Mouse (Mus musculus) neural tube, embryonic 12.5 days (tissue): ENCODE data around the gene Tas1r1. TPM values are rescaled to one million over a fixed set of nuclear protein-coding genes. Genes with fewer than 3 reads are reported as not detected.
"Not testable (repeated sequence)": the region's sequence is repeated elsewhere in the genome, so short reads cannot be mapped to it uniquely, and the experiment has no call there.

Source experiments
- ATAC-seq: fragments of 200-750 bp; cut with Nextera tagmentation; 2 replicates; pipeline ENCODE4 v1.8.0; 2017; ENCODE audit warnings: low read depth, mild to moderate bottlenecking, moderate TSS enrichment, moderate library complexity; ENCODE audit not compliant: low FRiP score
- H3K27ac ChIP-seq: fragments of 300-500 bp; sonication (generic); 2 replicates; pipeline ENCODE4 v1.5.1; 2016
- H3K27me3 ChIP-seq: fragments of 300-500 bp; sonication (generic); replicated peaks from 2 replicates; pipeline ENCODE4 v1.6.1; 2016; ENCODE audit warnings: mild to moderate bottlenecking
- H3K36me3 ChIP-seq: fragments of 300-500 bp; sonication (generic); 2 replicates; pipeline ENCODE4 v1.6.1; 2016; ENCODE audit warnings: mild to moderate bottlenecking
- H3K4me1 ChIP-seq: fragments of 300-500 bp; sonication (generic); 2 replicates; pipeline ENCODE4 v1.6.1; 2016
- H3K4me2 ChIP-seq: fragments of 300-500 bp; sonication (generic); replicated peaks from 2 replicates; pipeline ENCODE4 v1.6.1; 2016; ENCODE audit warnings: mild to moderate bottlenecking
- H3K4me3 ChIP-seq: fragments of 300-500 bp; sonication (generic); 2 replicates; pipeline ENCODE4 v1.5.1; 2016
- H3K9ac ChIP-seq: fragments of 300-500 bp; sonication (generic); 2 replicates; pipeline ENCODE4 v1.6.1; 2016; ENCODE audit warnings: mild to moderate bottlenecking
- H3K9me3 ChIP-seq: fragments of 300-500 bp; sonication (generic); 2 replicates; pipeline ENCODE4 v1.6.1; 2016; ENCODE audit warnings: mild to moderate bottlenecking
- WGBS: fragments of 180-500 bp; shearing (Covaris S2); methylation state at CpG from one replicate; pipeline ENCODE4 v1.1.7; 2016; 5-methylcytosine and 5-hydroxymethylcytosine counted together
- polyA plus RNA-seq: library from polyadenylated mRNA; unstranded; fragments of >200 nt; fragmentation: Nextera tagmentation; extraction: Ambion mirVana; gene quantifications from 2 replicates; pipeline ENCODE4 v1.2.1, GENCODE M21; 2016

Tas1r1 gene
- polyA plus RNA-seq, 1 experiment from 2014 or later, result 1.4 TPM

DNA sequence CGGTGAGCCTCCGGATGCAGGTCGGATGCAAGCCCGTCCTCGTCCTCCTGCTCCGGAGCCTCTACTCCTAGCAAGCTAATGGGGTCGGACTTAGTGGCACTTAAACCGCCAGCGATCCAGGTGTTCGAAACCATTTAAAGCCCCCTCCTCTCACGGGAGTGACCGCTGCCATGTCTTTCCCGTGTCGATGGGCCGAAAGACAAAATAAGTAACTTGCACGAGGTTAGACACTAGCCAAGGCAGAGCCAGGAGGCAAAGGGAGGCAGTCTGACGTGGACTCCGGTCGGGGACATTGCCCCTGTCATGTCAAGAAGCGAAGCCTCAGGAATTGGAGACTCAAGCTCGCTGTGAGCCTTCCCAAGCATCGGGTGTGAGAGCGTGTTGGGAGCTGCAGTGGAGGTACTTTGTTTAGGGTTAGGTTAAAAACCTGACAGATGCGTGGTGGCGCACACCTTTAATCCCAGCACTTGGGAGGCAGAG, 1.5 kb upstream of the Tas1r1 start:
- H3K27ac ChIP-seq, result no peak overlapping the region
- no peaks in the 10 kb centered on the region for H3K9me3 ChIP-seq
- H3K4me3 ChIP-seq, result peak overlapping the region; percentile 99
- no peaks in the 10 kb centered on the region for H3K27me3 ChIP-seq
- 5% methylated on average over 25 of the region's 25 CpGs for WGBS
- peak overlapping the region; percentile 92 for H3K9ac ChIP-seq
- peaks cover 12% of the 10 kb centered on the region for H3K4me1 ChIP-seq
- ATAC-seq, result no peak
- H3K36me3 ChIP-seq, result peaks cover 39% of the 10 kb centered on the region
- peak overlapping the region; percentile 96 for H3K4me2 ChIP-seq

DNA sequence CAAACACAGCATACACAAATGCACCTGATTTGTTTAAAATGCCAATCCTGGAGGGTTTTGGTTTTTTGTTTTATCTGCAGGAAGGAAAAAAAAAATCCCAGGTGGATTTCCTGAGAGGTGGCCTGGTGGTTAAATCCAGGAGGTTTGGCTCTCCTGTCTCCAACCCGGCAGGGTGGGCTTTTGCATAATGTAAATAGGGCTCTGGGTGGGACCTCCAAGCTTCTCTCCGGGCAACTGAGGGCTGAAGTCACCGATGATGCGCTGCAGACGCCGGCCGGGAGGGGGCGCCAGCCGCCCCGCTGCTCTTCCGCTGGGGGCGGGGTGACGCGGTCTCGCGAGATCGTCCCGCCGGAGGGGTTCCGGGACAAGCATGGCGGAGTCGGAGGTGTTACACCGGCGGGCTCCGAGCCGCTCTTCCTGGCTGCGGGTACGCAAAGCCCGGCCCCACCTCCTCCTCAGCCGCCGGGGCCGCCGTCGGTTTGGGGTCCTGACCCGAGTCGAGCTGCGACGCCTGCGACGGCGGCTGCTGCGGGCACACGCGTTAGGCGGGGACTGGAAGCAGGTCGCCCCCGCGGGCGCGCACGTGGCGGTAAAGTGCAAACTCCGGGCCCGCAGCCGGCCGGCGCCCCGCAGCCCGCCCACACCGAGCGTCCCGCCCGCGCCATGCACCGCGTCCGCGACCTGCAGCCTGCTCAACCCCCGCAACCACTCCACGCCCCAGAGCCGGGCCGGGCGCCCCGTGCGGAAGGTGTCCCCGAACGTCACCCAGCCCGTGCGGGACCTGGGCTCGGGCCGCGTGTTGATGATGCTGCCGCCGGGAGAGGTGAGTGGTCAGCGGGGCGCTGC, 840 bp upstream of the Tas1r1 start, which contains the start of gene Nol9:
TSS of gene Nol9 (plus strand) at position 337 of the 846 bp plus-strand sequence.
- WGBS, result under 1% methylated on average over 60 of the region's 86 CpGs

DNA sequence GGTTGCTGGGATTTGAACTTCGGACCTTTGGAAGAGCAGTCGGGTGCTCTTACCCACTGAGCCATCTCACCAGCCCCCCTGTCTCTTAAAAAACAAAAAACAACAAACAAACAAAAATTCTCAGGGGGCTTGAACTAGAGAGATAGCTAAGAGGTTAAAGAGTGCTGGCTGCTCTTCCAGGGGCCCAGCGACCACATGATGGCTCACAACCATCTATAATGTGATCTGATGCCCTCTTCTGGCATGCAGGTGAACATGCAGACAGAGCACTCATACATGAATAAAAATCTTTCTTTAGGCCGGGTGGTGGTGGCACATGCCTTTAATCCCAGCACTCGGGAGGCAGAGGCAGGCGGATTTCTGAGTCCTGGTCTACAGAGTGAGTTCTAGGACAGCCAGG, 1.9 kb downstream of the Tas1r1 start:
- WGBS, result 89% methylated on average over 6 of the region's 6 CpGs
- H3K27me3 ChIP-seq, H3K9me3 ChIP-seq, H3K4me3 ChIP-seq, ATAC-seq, H3K4me2 ChIP-seq, H3K36me3 ChIP-seq, H3K9ac ChIP-seq, H3K27ac ChIP-seq: not testable (repeated sequence)
- peaks cover 12% of the 10 kb centered on the region for H3K4me1 ChIP-seq

More for the DNA sequence above, 840 bp upstream of the Tas1r1 start, which contains the start of gene Nol9:
- Histone ChIP-seq H3K9ac (peak within 1 kb of the TSS; percentile 92), H3K4me3 (peak within 1 kb of the TSS; percentile 99), H3K27me3 (no peaks in the 10 kb centered on the region), H3K9me3 (no peaks in the 10 kb centered on the region), H3K4me1 (peaks cover 12% of the 10 kb centered on the region), H3K36me3 (peaks cover 33% of the 10 kb centered on the region), H3K4me2 (peak within 1 kb of the TSS; percentile 96), H3K27ac (no peak within 1 kb of the TSS)
- peak; percentile 87 for ATAC-seq

DNA sequence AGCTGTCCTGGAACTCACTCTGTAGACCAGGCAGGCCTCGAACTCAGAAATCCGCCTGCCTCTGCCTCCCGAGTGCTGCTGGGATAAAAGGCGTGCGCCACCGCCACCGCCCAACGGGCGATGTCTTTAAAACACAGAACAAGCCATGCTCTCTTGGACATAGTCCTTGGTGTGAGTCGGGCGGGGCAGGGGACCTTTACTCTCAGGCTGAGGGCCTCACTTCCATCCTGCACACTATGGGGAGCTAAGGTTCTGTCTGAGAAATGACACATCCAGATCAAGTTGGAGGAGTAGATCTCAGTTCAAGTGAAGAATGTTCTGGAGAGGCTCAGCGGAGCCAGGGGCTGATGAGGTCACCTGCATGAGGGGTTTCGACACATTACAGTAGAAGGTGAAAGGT, 5.4 kb downstream of the Tas1r1 start:
- Histone ChIP-seq H3K27ac (no peak overlapping the region), H3K9me3 (no peaks in the 10 kb centered on the region), H3K4me2 (no peak overlapping the region), H3K36me3 (no peaks in the 10 kb centered on the region), H3K4me1 (peaks cover 17% of the 10 kb centered on the region), H3K27me3 (no peaks in the 10 kb centered on the region), H3K4me3 (no peak overlapping the region), H3K9ac (no peak overlapping the region)
- WGBS, result 92% methylated on average over 13 of the region's 13 CpGs
- ATAC-seq, result no peak

DNA sequence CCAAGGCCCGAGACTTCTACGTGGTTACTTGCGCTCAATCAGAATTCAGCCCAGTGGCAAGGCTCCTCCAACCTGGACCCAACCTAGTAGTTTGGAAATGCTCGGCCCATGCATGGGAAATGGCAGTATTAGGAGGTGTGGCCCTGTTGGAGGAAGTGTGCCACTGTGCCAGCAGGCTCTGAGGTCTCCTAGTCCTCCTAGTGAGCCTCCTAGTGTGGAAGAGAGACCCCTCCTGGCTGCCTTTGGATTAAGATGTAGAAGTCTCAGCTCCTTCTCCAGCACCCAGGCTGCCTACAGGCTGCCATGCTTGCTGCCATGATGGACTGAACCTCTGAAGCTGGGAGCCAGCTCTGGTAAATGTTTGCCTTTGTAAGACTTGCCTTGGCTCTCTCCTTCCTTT, 8.4 kb downstream of the Tas1r1 start:
- no peaks in the 10 kb centered on the region; the same call in 1 of the 2 replicates for H3K36me3 ChIP-seq
- H3K9ac ChIP-seq, result no peak overlapping the region
- 0 out of 2 replicates have a peak overlapping the region, but pooled peaks have one; percentile 1 for H3K4me2 ChIP-seq
- H3K4me1 ChIP-seq, result peaks cover 41% of the 10 kb centered on the region
- H3K27ac ChIP-seq, result no peak overlapping the region
- H3K4me3 ChIP-seq, result no peak overlapping the region
- ATAC-seq, result no peak
- WGBS, result 78% methylated on average over 4 of the region's 4 CpGs
- H3K27me3 ChIP-seq, result no peaks in the 10 kb centered on the region
- H3K9me3 ChIP-seq, result no peaks in the 10 kb centered on the region

DNA sequence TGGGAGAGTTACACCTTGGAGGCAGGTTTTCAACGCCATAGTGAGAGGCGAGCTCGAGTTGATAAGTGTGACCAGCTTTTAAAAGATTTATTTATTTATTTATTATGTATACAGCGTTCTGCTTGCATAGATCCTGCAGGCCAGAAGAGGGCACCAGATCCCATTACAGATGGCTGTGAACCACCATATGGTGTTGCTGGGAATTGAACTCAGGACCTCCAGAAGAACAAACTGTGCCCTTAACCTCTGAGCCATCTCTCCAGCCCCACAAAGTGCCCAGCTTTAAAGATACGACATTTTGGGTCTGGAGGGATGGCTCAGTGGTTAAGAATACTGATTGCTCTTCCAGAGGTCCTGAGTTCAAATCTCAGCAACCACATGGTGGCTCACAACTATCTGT, 9.3 kb downstream of the Tas1r1 start:
- H3K4me3 ChIP-seq, result no peak overlapping the region

DNA sequence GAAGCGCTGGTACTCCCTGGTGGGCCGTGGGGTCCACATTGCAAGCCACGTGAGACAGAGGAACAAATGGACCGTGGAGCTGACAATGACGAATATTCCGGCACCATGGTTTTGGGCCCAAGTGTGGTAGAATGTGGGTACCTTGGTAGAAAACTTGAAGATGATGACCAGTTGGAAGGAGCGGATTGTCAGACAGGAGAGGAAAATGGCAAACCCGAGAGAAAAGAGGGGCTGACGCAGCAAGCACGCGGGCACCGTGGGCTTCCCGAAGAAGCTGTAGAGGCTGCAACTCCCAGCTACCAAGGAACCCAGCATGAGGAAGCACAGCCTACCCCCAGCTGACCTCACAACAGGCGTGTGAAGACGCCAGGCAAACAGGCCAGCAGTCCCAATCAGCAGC, 9.9 kb downstream of the Tas1r1 start:
- H3K4me1 ChIP-seq, result peaks cover 46% of the 10 kb centered on the region

More for the DNA sequence above, 9.3 kb downstream of the Tas1r1 start:
- H3K4me2 ChIP-seq, result peak overlapping the region; percentile 93
- 50% methylated on average over 5 of the region's 5 CpGs for WGBS
- H3K36me3 ChIP-seq, result peaks cover 7% of the 10 kb centered on the region; the same call in 1 of the 2 replicates
- H3K9ac ChIP-seq, result no peak overlapping the region
- no peak overlapping the region for H3K27ac ChIP-seq
- H3K9me3 ChIP-seq, result no peaks in the 10 kb centered on the region
- peaks cover 46% of the 10 kb centered on the region for H3K4me1 ChIP-seq
- no peak for ATAC-seq
- no peaks in the 10 kb centered on the region for H3K27me3 ChIP-seq

DNA sequence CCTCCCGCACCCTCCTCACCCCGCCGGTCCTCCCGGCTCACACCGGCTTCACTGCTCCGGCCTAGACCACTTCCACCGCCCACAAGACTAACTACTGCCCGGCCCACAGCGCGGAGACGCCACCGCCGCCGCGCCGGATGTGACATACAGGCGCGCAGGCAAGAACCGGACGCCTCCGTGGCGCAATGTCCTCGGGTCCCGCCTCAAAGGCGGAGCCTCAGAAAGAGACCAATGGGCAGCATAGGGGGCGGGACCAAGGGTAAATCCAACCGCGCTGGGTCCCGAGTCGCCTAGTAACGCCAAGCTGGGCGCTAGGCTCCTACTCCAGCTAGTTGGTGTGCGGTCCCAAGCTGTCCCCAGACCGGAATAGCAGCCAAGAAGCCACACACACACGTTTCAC, 10.8 kb downstream of the Tas1r1 start, which contains the start of gene Zbtb48:
TSS of gene Zbtb48 (minus strand) at position 148 of the 400 bp plus-strand sequence.
- peak within 1 kb of the TSS; percentile 93 for H3K4me2 ChIP-seq
- peak within 1 kb of the TSS; percentile 81 for H3K9ac ChIP-seq
- H3K36me3 ChIP-seq, result peaks cover 20% of the 10 kb centered on the region
- H3K4me3 ChIP-seq, result peak within 1 kb of the TSS; percentile 83
- peak; percentile 97 for ATAC-seq
- no peak within 1 kb of the TSS for H3K27ac ChIP-seq
- no peaks in the 10 kb centered on the region for H3K9me3 ChIP-seq
- H3K27me3 ChIP-seq, result no peaks in the 10 kb centered on the region
- WGBS, result under 1% methylated on average over 35 of the region's 35 CpGs
- peaks cover 46% of the 10 kb centered on the region for H3K4me1 ChIP-seq

More for the DNA sequence above, 9.9 kb downstream of the Tas1r1 start:
- 66% methylated on average over 15 of the region's 15 CpGs for WGBS
- Histone ChIP-seq H3K9me3 (no peaks in the 10 kb centered on the region), H3K27me3 (no peaks in the 10 kb centered on the region), H3K4me3 (peak overlapping the region; percentile 83; the same call in 1 of the 2 replicates), H3K27ac (no peak overlapping the region), H3K9ac (peak overlapping the region; percentile 81; the same call in 1 of the 2 replicates), H3K4me2 (peak overlapping the region; percentile 93), H3K36me3 (peaks cover 10% of the 10 kb centered on the region)
- ATAC-seq, result no peak

DNA sequence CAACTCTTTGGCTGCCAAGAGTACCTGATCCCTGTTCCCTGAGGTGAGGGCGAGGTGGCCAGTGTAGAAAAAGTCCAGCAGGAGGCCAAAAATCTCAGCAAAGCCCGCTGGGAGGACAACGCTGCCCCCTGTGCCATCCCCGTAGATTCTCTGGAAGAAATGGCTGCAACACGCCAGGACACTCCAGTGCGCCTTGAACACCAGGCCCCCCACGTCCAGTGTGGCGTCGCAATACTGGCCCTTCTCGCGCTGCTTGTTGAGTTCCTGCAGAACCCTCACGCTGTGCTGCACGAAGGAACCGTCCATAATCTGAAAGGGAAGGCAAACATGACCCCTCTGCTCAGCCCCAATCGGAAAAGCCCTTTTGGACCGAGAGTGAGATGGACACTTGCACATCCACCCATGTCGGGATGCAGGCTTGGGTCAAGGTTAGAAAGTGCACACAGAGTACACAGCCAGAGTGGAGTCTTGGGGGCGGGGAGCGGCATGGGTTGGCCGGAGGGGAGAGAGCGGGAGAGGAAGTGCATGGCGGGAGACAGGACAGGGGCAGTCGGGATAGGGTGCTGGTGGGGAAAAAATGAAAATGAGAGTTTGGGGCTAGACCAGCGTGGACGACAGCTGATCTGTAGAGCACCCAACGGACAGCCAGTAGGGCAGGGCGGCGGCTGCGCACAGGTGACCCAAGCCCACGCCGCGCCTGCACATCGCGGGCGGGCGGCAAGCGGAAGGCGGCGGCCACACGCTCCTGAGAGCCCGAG, 11.4 kb downstream of the Tas1r1 start:
- H3K27ac ChIP-seq, result no peak overlapping the region
- H3K4me2 ChIP-seq, result peak overlapping the region; percentile 93
- peaks cover 46% of the 10 kb centered on the region for H3K4me1 ChIP-seq
- ATAC-seq, result peak; percentile 31
- H3K9ac ChIP-seq, result peak overlapping the region; percentile 81
- peaks cover 25% of the 10 kb centered on the region for H3K36me3 ChIP-seq
- no peaks in the 10 kb centered on the region for H3K27me3 ChIP-seq
- no peaks in the 10 kb centered on the region for H3K9me3 ChIP-seq
- H3K4me3 ChIP-seq, result peak overlapping the region; percentile 83
- WGBS, result 3% methylated on average over 36 of the region's 41 CpGs

DNA sequence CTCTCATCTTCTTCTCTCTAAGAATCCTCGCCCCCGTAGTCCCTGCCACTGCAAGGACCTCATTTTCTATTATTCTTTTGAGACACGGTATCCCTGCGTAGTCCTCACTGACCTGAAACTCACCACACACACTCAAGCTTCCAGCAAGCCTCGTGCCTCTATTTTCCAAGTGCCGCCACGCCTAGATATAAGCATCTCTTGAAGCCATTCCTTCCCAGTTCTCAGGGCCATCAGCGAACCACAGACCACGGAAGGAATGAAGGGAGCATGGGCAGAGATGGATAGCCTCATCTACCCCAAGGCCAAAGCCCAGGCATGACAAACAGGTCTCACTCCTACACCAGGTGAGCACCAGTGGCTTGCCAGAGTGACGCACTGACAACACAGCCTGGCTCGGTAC, 13.8 kb downstream of the Tas1r1 start:
- Histone ChIP-seq H3K27ac (no peak overlapping the region), H3K27me3 (no peaks in the 10 kb centered on the region), H3K9ac (no peak overlapping the region), H3K4me1 (peaks cover 39% of the 10 kb centered on the region), H3K36me3 (peaks cover 50% of the 10 kb centered on the region), H3K9me3 (no peaks in the 10 kb centered on the region), H3K4me2 (no peak overlapping the region), H3K4me3 (no peak overlapping the region)
- WGBS, result 92% methylated on average over 11 of the region's 11 CpGs
- no peak for ATAC-seq

DNA sequence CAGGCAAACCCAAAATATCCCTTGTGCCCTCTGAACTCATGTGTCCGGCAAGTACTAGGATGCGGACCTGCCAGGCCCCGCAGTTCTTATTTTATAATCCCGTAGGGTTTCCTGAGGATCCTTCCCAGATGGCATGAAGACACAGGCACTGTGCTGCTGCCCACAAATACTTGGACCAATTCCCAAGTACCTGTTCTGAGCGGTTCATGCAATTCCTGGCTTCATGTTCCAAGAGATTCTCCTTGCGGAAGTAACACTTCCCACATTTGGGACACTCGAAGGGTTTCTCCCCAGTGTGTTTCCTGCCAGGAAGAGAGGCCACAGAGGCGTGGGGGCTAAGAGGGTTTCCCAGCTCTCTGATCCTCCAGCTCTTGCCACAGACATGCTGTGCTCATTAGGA, 15.9 kb downstream of the Tas1r1 start:
- no peak overlapping the region for H3K9ac ChIP-seq
- no peak overlapping the region for H3K4me2 ChIP-seq
- no peaks in the 10 kb centered on the region for H3K27me3 ChIP-seq
- peaks cover 63% of the 10 kb centered on the region for H3K36me3 ChIP-seq
- H3K27ac ChIP-seq, result no peak overlapping the region
- ATAC-seq, result no peak
- H3K4me3 ChIP-seq, result no peak overlapping the region
- no peaks in the 10 kb centered on the region for H3K9me3 ChIP-seq
- WGBS, result 91% methylated on average over 8 of the region's 8 CpGs
- peaks cover 26% of the 10 kb centered on the region for H3K4me1 ChIP-seq

DNA sequence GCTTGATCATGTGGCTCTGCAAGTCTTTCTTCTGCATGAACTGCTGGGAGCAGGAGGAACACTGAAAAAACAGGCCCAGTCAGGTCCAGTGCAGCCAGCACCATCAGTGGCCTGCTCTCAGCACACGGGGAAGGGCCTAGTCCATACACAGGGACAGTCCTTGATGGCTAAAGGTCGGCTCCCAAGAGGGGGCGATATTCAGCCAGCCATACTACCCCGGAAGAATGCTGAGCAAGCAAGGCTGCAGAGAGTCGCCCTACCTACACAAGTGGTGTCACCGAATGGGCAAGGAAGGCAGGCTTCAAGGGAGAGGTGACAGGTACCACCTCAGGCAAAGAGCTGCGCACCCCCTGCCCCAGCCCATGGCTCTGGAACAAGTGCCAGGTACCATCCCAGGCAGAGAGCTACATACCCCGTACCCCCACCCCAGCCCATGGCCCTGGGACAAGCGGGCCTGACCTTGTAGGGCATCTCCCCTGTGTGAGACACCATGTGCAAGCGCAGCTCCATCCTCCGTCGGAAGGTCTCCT, 16.7 kb downstream of the Tas1r1 start:
- ATAC-seq, result no peak
- H3K4me1 ChIP-seq, result peaks cover 22% of the 10 kb centered on the region
- no peak overlapping the region for H3K4me2 ChIP-seq
- no peak overlapping the region for H3K9ac ChIP-seq
- H3K4me3 ChIP-seq, result no peak overlapping the region
- H3K27me3 ChIP-seq, result no peaks in the 10 kb centered on the region
- peaks cover 63% of the 10 kb centered on the region for H3K36me3 ChIP-seq
- no peak overlapping the region for H3K27ac ChIP-seq
- WGBS, result 82% methylated on average over 12 of the region's 12 CpGs
- no peaks in the 10 kb centered on the region for H3K9me3 ChIP-seq
